Mouse (Mus musculus): ENCODE data around the gene Olfr1315-ps1. TPM values are rescaled to one million over a fixed set of nuclear protein-coding genes. Genes with fewer than 3 reads are reported as not detected.

The Olfr1315-ps1 gene
- not detected for total RNA-seq (2022)

GRCm38 (mm10) chr2:112115340-112115739, at the start of gene Olfr1315-ps1:
Olfr1315-ps1 (minus strand) TSS chr2:112115440.
- DNase-seq (ENCODE audit: low spot score in 2 of 2) = no peak

DNA sequence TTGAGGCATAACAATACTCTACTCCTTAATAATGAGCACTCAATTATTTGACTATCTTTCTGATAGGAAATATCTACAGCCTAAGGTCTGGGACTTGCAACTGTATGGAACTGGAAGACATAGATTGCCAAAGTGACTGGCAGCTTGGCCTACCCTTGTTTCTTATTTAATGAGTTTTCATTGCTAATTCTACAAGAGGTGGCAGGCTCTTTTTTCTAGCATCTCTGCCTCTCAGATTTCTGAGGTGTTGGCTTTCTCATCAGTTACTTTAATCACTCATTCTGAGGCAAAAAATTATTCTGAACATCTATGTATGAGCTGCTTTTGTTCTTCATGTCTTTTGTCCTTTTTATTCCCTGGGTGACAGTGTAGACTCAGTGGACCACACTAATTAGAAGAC, 38.7 kb upstream of the Olfr1315-ps1 start, which contains the start of gene Olfr1318:
Gene Olfr1318, plus strand, starts transcription at position 301 of the 400 bp plus-strand sequence.
- DNase-seq (ENCODE audit: low spot score in 2 of 2) = no peak

DNA sequence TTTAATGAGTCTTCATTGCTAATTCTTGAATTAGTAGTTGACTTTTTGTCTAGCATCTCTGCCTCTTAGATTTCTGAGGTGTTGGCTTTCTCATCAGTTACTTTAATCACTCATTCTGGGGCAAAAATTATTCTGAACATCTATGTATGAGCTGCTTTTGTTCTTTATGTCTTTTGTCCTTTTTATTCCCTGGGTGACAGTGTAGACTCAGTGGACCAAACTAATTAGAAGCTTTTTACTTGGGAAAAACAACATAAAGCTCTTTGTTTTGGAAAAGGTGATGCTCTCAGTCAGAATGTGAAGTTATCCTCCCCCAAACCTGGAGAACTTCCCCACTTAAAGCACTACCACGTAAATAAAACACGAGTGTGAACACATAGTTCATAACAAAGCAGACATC, 24.8 kb upstream of the Olfr1315-ps1 start, which contains the start of gene Olfr1317:
Gene Olfr1317, plus strand, starts transcription at position 301 of the 400 bp plus-strand sequence.
- no peak for DNase-seq (ENCODE audit: low spot score in 2 of 2)

DNA sequence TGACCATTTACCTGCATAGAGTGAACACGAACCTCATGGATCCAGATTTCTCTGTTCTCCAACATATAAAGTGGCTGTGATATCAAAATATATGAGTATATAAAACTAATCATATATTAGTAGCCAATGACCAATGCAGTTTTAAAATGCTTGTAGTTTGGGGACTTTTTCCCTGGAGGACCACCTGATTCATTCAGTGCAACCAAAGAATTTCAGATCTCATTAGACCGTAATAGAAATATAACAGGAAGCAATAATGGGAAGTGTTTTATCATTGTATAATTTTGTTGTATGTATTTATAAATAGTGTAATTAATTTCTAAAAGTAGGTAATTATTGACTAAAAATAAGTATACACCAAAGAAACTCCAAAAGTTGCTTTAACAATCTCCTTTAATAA, 19.6 kb upstream of the Olfr1315-ps1 start, which contains the start of gene Olfr1316:
Gene Olfr1316, minus strand, starts transcription at position 101 of the 400 bp plus-strand sequence.
- DNase-seq (ENCODE audit: low spot score in 2 of 2) = no peak

- no peak for DNase-seq (ENCODE audit: low spot score in 2 of 2)
Observed at GRCm38 (mm10) chr2:112096681-112097080, 18.6 kb downstream of the Olfr1315-ps1 start, which contains the start of gene Olfr1314. Olfr1314 (minus strand) TSS chr2:112096781.

- DNase-seq (ENCODE audit: low spot score in 2 of 2) = no peak
Observed at GRCm38 (mm10) chr2:112077743-112078142, 37.5 kb downstream of the Olfr1315-ps1 start, which contains the start of gene Olfr1313. Olfr1313 (minus strand) TSS chr2:112077843.

Other genes starting within 250 kb of the Olfr1315-ps1 start
- gene Olfr1305, start 238.3 kb downstream of the Olfr1315-ps1 start, total RNA-seq (2022) = not detected
- not detected for gene Olfr1306, start 199.2 kb downstream of the Olfr1315-ps1 start, total RNA-seq (2022)
- gene Olfr1307, start 166.0 kb downstream of the Olfr1315-ps1 start, total RNA-seq (2022) = under 1 TPM in 1 of 4 experiments, not detected in 3; 0.02 TPM
- gene Olfr1308, start 150.5 kb downstream of the Olfr1315-ps1 start, total RNA-seq (2022) = not detected
- not detected for gene Olfr1309, start 125.2 kb downstream of the Olfr1315-ps1 start, total RNA-seq (2022)
- not detected for gene Olfr1310, start 102.7 kb downstream of the Olfr1315-ps1 start, total RNA-seq (2022)
- gene Olfr1311, start 91.0 kb downstream of the Olfr1315-ps1 start, total RNA-seq (2022) = not detected
- not detected for gene Olfr1312, start 65.2 kb downstream of the Olfr1315-ps1 start, total RNA-seq (2022)
- gene Olfr1313, start 37.6 kb downstream of the Olfr1315-ps1 start, total RNA-seq (2022) = not detected
- gene Olfr1314, start 18.7 kb downstream of the Olfr1315-ps1 start, total RNA-seq (2022) = not detected
- gene Olfr1316, start 19.5 kb upstream of the Olfr1315-ps1 start, total RNA-seq (2022) = not detected
- gene Olfr1317, start 24.9 kb upstream of the Olfr1315-ps1 start, total RNA-seq (2022) = not detected
- not detected for gene Olfr1318, start 38.8 kb upstream of the Olfr1315-ps1 start, total RNA-seq (2022)
- gene Lpcat4, start 124.0 kb upstream of the Olfr1315-ps1 start, total RNA-seq (2022) = 1 to 10 TPM in 2 of 4 experiments, under 1 TPM in 2; 0.61 to 1.3 (median 0.97) TPM
- gene Nutm1, start 143.9 kb upstream of the Olfr1315-ps1 start, total RNA-seq (2022) = not detected
- 10 to 100 TPM; 50.0 to 61.0 (median 55.2) TPM for gene Nop10, start 146.5 kb upstream of the Olfr1315-ps1 start, total RNA-seq (2022)
- 10 to 100 TPM; 26.2 to 30.9 (median 27.1) TPM for gene Slc12a6, start 150.4 kb upstream of the Olfr1315-ps1 start, total RNA-seq (2022)
- under 1 TPM in 3 of 4 experiments, not detected in 1; 0.72 to 0.89 (median 0.87) TPM for gene Gm21985, start 150.9 kb upstream of the Olfr1315-ps1 start, total RNA-seq (2022)